Mouse (Mus musculus): ENCODE measurements around the gene Ank. TPM values are rescaled to one million over a fixed set of nuclear protein-coding genes. Genes with fewer than 3 reads are reported as not detected.

Ank gene
- polyA plus RNA-seq, 1 experiment from 2014 or later = 11.0 TPM

DNA sequence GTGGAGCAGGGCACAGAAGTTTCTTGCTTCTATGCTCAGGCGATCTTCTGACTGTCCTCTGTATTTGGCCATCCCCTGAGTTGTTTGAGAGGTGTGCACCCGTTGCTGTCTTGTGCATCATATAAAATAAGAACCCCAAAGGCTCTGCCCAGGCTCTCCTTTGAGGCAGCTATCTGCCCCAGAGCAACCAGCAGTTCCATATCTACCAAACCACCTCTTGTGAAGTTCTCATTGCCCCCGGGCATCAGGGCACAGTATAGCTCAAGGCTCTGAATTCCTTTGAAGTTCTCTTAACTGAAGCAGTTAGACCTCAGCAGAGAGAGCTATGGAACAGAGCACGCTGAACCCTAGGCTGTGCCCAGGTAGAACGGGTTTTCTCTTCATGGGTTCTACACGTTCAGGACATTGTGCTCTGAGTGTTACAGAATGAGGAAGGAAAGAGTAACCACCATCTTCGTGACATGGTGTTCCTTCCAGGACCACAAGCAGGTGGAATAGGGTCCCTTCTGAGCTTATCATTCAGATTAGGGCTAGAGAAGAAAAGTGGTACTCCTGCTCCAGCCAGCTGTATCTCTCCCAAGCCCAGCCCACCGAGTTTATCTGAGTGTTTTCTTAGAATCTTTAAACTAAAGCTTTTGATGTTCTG lies 25.1 kb downstream of the Ank start:
- no peak overlapping the region for H3K27ac ChIP-seq
- no peak overlapping the region for H3K4me3 ChIP-seq (replicated peaks; ENCODE audit: low read depth, low read length)
- no peaks in the 10 kb centered on the region for H3K4me1 ChIP-seq (replicated peaks; ENCODE audit: insufficient read depth, low read length)
- H3K4me2 ChIP-seq (ENCODE audit: low read length) = no peak overlapping the region
- TF ChIP-seq CTCF (IDR thresholded peaks at IDR 0.05; ENCODE audit: low read depth) = no peak
- no peaks in the 10 kb centered on the region for H3K9me3 ChIP-seq (replicated peaks; ENCODE audit: low read length)
- no peak overlapping the region for H3K9ac ChIP-seq (ENCODE audit: low read depth, low read length)
- H3K36me3 ChIP-seq (ENCODE audit: insufficient read depth, low read length) = no peaks in the 10 kb centered on the region
- ATAC-seq (replicated peaks; ENCODE audit: low FRiP score, low read depth) (no peak), DNase-seq (ENCODE audit: low spot score) (no peak)
- no peaks in the 10 kb centered on the region for H3K27me3 ChIP-seq (ENCODE audit: insufficient read depth, low read length)
- 89% methylated on average over 8 of the region's 8 CpGs for WGBS

DNA sequence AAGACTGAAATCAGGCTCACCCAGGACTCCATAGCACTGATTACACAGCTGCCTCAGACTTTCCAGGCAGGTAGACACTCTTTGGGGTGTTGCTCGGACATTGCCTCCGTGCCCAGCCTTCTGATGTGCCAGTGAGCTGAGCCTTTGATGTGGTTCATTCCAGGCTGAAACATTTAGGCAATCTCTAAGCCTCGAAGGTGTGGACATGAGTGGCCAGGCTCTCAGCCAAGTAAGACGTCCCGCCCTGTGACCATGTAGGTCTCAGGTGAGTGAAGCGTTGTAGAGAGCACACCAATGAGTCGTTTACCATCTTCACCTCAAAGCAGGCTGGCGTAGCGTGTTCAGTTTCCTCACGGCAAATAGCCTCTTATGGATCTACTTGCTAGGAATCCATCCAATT lies 25.7 kb downstream of the Ank start:
- H3K9ac ChIP-seq (ENCODE audit: low read depth, low read length) = no peak overlapping the region
- H3K27ac ChIP-seq = no peak overlapping the region
- no peaks in the 10 kb centered on the region for H3K9me3 ChIP-seq (replicated peaks; ENCODE audit: low read length)
- DNase-seq (ENCODE audit: low spot score) (no peak), ATAC-seq (replicated peaks; ENCODE audit: low FRiP score, low read depth) (no peak)
- H3K4me1 ChIP-seq (replicated peaks; ENCODE audit: insufficient read depth, low read length) = no peaks in the 10 kb centered on the region
- H3K4me2 ChIP-seq (ENCODE audit: low read length) = no peak overlapping the region
- WGBS = 82% methylated on average over 10 of the region's 10 CpGs
- no peaks in the 10 kb centered on the region for H3K27me3 ChIP-seq (ENCODE audit: insufficient read depth, low read length)
- no peak for TF ChIP-seq CTCF (IDR thresholded peaks at IDR 0.05; ENCODE audit: low read depth)
- H3K36me3 ChIP-seq (ENCODE audit: insufficient read depth, low read length) = no peaks in the 10 kb centered on the region
- H3K4me3 ChIP-seq (replicated peaks; ENCODE audit: low read depth, low read length) = no peak overlapping the region

DNA sequence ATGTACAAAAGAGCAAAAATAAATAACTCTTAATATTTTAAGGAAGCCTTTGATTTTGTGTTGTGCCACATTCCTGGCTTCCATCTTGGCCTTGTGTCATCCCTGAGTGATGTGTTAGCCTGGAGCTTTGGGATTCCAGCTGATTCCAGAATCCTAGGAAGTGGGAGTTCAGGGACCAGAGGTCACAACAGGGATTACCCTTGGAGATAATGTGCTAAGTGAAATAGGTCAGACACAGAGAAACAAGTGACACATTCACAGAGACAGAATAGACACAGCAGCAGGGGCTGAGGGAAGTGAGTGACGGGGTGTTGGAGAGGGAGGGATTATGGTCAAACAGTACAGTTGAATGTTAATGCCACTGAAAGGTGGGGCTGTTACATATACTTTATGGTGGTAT lies 26.3 kb downstream of the Ank start:
- DNase-seq (ENCODE audit: low spot score) = no peak
- H3K27me3 ChIP-seq (ENCODE audit: insufficient read depth, low read length) = no peaks in the 10 kb centered on the region
- TF ChIP-seq CTCF (IDR thresholded peaks at IDR 0.05; ENCODE audit: low read depth) = no peak
- H3K4me2 ChIP-seq (ENCODE audit: low read length) = no peak overlapping the region
- ATAC-seq (replicated peaks; ENCODE audit: low FRiP score, low read depth) = no peak
- H3K9me3 ChIP-seq (replicated peaks; ENCODE audit: low read length) = no peaks in the 10 kb centered on the region
- H3K4me1 ChIP-seq (replicated peaks; ENCODE audit: insufficient read depth, low read length) = no peaks in the 10 kb centered on the region
- no peak overlapping the region for H3K9ac ChIP-seq (ENCODE audit: low read depth, low read length)
- no peak overlapping the region for H3K4me3 ChIP-seq (replicated peaks; ENCODE audit: low read depth, low read length)
- WGBS = 80% methylated on average over 1 of the region's 1 CpGs
- H3K36me3 ChIP-seq (ENCODE audit: insufficient read depth, low read length) = no peaks in the 10 kb centered on the region
- H3K27ac ChIP-seq = no peak overlapping the region

DNA sequence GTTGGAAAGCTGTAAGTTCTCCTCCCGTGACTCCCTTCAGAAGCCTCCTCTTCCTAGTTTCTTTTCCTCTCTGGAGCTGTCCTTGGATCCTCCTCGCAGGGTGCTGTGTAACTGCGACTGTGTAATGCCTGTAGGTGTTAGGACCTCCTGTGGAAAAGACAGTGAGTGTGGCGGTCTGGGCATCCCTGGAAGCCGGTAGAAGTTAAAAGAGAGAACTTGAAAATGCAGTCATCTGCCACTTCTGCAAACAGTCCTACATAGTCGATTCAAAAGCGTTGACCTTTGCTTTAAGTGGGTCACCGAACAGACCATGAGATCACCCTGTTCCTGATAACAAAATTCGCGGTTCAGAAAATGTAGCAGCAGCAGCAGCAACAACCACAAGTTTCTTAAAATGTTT lies 27.0 kb downstream of the Ank start:
- no peak for ATAC-seq (replicated peaks; ENCODE audit: low FRiP score, low read depth)
- no peak for DNase-seq (ENCODE audit: low spot score)

DNA sequence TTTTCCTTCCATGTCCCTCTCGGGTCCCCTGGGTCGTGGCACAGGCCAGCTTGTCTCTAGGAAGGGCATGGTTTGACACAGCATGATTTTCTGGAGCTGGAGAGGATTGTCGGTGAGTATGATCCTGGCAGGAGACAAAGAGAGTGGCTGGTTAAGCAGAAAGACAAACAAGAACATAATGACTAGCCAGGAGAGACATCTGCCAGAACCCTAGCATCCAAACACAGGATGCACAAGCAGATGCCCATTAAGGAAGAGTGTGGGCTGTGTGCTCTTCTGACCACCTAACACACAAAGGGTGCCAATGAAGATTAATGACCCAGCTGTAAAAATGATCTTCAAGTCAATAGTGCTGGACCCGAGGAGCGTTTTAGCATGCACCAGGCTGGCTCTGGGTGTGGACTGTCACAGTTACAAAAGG lies 29.5 kb downstream of the Ank start:
- Histone ChIP-seq H3K27ac (no peak overlapping the region), H3K27me3 (ENCODE audit: insufficient read depth, low read length) (no peaks in the 10 kb centered on the region), H3K4me2 (ENCODE audit: low read length) (no peak overlapping the region), H3K4me3 (replicated peaks; ENCODE audit: low read depth, low read length) (no peak overlapping the region), H3K36me3 (ENCODE audit: insufficient read depth, low read length) (no peaks in the 10 kb centered on the region), H3K4me1 (replicated peaks; ENCODE audit: insufficient read depth, low read length) (no peaks in the 10 kb centered on the region), H3K9me3 (replicated peaks; ENCODE audit: low read length) (no peaks in the 10 kb centered on the region), H3K9ac (ENCODE audit: low read depth, low read length) (no peak overlapping the region)
- 32% methylated on average over 5 of the region's 5 CpGs for WGBS
- no peak for TF ChIP-seq CTCF (IDR thresholded peaks at IDR 0.05; ENCODE audit: low read depth)
- ATAC-seq (replicated peaks; ENCODE audit: low FRiP score, low read depth) (no peak), DNase-seq (ENCODE audit: low spot score) (no peak)

More for the DNA sequence above, 27.0 kb downstream of the Ank start:
- TF ChIP-seq CTCF (IDR thresholded peaks at IDR 0.05; ENCODE audit: low read depth) = no peak
- 58% methylated on average over 10 of the region's 10 CpGs for WGBS
- Histone ChIP-seq H3K27ac (no peak overlapping the region), H3K27me3 (ENCODE audit: insufficient read depth, low read length) (no peaks in the 10 kb centered on the region), H3K4me3 (replicated peaks; ENCODE audit: low read depth, low read length) (no peak overlapping the region), H3K36me3 (ENCODE audit: insufficient read depth, low read length) (no peaks in the 10 kb centered on the region), H3K4me2 (ENCODE audit: low read length) (no peak overlapping the region), H3K4me1 (replicated peaks; ENCODE audit: insufficient read depth, low read length) (no peaks in the 10 kb centered on the region), H3K9ac (ENCODE audit: low read depth, low read length) (no peak overlapping the region), H3K9me3 (replicated peaks; ENCODE audit: low read length) (no peaks in the 10 kb centered on the region)

DNA sequence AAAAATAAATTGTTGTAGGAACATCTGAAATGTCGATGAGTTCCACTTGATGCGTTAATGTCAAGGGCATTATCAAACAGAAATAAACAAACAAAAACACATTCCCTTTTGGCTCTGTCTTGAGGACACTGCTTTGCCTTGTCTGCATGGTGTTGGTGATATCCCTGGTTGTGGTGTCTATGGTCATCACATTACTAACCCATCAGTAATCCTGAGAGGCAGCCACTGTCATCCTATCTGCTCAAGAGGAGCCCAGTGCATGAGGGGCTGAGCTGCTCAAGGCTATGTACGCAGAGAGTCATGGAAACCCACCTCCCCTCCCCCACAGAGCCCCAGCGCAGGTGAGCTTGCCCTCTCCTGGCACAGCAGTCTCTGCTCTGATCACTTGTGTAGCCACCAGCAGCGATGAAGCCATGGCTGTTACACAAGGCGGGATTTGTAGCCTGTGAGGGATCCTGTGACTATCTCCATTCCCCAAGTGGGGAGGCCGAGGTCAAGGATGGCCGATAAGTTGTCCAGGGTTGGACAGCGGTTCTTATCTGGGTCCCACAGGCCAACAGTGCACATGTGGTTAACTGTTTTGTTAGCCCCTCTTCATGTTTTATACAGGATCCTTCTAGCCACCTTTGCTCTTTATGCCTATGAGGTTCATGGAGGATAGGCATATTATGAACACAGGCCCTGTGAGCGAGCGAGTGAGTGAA lies 30.3 kb downstream of the Ank start:
- Histone ChIP-seq H3K4me2 (ENCODE audit: low read length) (no peak overlapping the region), H3K27me3 (ENCODE audit: insufficient read depth, low read length) (no peaks in the 10 kb centered on the region), H3K9ac (ENCODE audit: low read depth, low read length) (no peak overlapping the region), H3K27ac (no peak overlapping the region), H3K4me1 (replicated peaks; ENCODE audit: insufficient read depth, low read length) (no peaks in the 10 kb centered on the region), H3K9me3 (replicated peaks; ENCODE audit: low read length) (no peaks in the 10 kb centered on the region), H3K4me3 (replicated peaks; ENCODE audit: low read depth, low read length) (no peak overlapping the region), H3K36me3 (ENCODE audit: insufficient read depth, low read length) (no peaks in the 10 kb centered on the region)
- 85% methylated on average over 11 of the region's 11 CpGs for WGBS
- no peak for ATAC-seq (replicated peaks; ENCODE audit: low FRiP score, low read depth)
- no peak for TF ChIP-seq CTCF (IDR thresholded peaks at IDR 0.05; ENCODE audit: low read depth)
- no peak for DNase-seq (ENCODE audit: low spot score)

Data from kidney, postnatal 0 days (tissue).